Mouse (Mus musculus) embryonic facial prominence, embryonic 10.5 days (tissue): ENCODE measurements around the gene Josd1. TPM values are rescaled to one million over a fixed set of nuclear protein-coding genes. Genes with fewer than 3 reads are reported as not detected.

Experiments
- DNase-seq: peaks from one replicate; pipeline ENCODE4 v3.0.0-alpha.2; 2017; ENCODE audit warnings: low spot score
- H3K27ac ChIP-seq: fragments of 300-500 bp; sonication (generic); replicated peaks from 2 replicates; pipeline ENCODE4 v1.5.1; 2016; ENCODE audit warnings: mild to moderate bottlenecking
- H3K27me3 ChIP-seq: fragments of 300-500 bp; sonication (generic); replicated peaks from 2 replicates; pipeline ENCODE4 v1.6.1; 2016; ENCODE audit warnings: low read depth, mild to moderate bottlenecking; ENCODE audit not compliant: poor library complexity, severe bottlenecking
- H3K36me3 ChIP-seq: fragments of 300-500 bp; sonication (generic); replicated peaks from 2 replicates; pipeline ENCODE4 v1.6.1; 2016; ENCODE audit warnings: mild to moderate bottlenecking, moderate library complexity
- H3K4me1 ChIP-seq: fragments of 300-500 bp; sonication (generic); 2 replicates; pipeline ENCODE4 v1.6.1; 2016
- H3K4me3 ChIP-seq: fragments of 300-500 bp; sonication (generic); 2 replicates; pipeline ENCODE4 v1.5.1; 2016; ENCODE audit warnings: mild to moderate bottlenecking, moderate library complexity
- H3K9me3 ChIP-seq: fragments of 300-500 bp; sonication (generic); 2 replicates; pipeline ENCODE4 v1.6.1; 2016; ENCODE audit warnings: mild to moderate bottlenecking
- WGBS: fragments of 180-500 bp; shearing (Covaris S2); methylation state at CpG from one replicate; pipeline ENCODE4 v1.1.7; 2016; 5-methylcytosine and 5-hydroxymethylcytosine counted together
- polyA plus RNA-seq: library from polyadenylated mRNA; unstranded; fragments of >200 nt; fragmentation: Nextera tagmentation; extraction: Ambion mirVana; gene quantifications from 2 replicates; pipeline ENCODE4 v1.2.1, GENCODE M21; 2016

Gene Josd1
- polyA plus RNA-seq, 1 experiment from 2014 or later, result 23.9 TPM

- DNase-seq, result no peak
- 93% methylated on average over 7 of the region's 7 CpGs for whole genome bisulfite sequencing
These were observed 27.9 kb upstream of the Josd1 start for GRCm38 (mm10) chr15:79715646-79716045.

GRCm38 (mm10) chr15:79708229-79708822, 20.6 kb upstream of the Josd1 start:
- no peak overlapping the region for H3K4me3 ChIP-seq
- no peak overlapping the region for H3K27ac ChIP-seq
- H3K36me3 ChIP-seq, result peaks cover 74% of the 10 kb centered on the region
- 91% methylated on average over 5 of the region's 5 CpGs for whole genome bisulfite sequencing
- no peaks in the 10 kb centered on the region for H3K4me1 ChIP-seq
- H3K9me3 ChIP-seq, result no peaks in the 10 kb centered on the region
- no peaks in the 10 kb centered on the region for H3K27me3 ChIP-seq
- DNase-seq, result no peak

More at GRCm38 (mm10) chr15:79715646-79716045, 27.9 kb upstream of the Josd1 start:
- no peak overlapping the region for H3K4me3 ChIP-seq
- H3K4me1 ChIP-seq, result peaks cover 2% of the 10 kb centered on the region; the same call in 1 of the 2 replicates
- H3K27me3 ChIP-seq, result no peaks in the 10 kb centered on the region
- no peaks in the 10 kb centered on the region for H3K9me3 ChIP-seq
- no peak overlapping the region for H3K27ac ChIP-seq
- peaks cover 100% of the 10 kb centered on the region for H3K36me3 ChIP-seq

GRCm38 (mm10) chr15:79706603-79707214, 19.0 kb upstream of the Josd1 start:
- peaks cover 58% of the 10 kb centered on the region for H3K36me3 ChIP-seq
- 89% methylated on average over 17 of the region's 17 CpGs for WGBS
- H3K9me3 ChIP-seq, result no peaks in the 10 kb centered on the region

GRCm38 (mm10) chr15:79697558-79698187, 10.0 kb upstream of the Josd1 start:
- Histone ChIP-seq H3K4me1 (peaks cover 26% of the 10 kb centered on the region), H3K27ac (no peak overlapping the region), H3K4me3 (no peak overlapping the region), H3K27me3 (no peaks in the 10 kb centered on the region), H3K9me3 (no peaks in the 10 kb centered on the region), H3K36me3 (peaks cover 51% of the 10 kb centered on the region)
- WGBS, result 85% methylated on average over 9 of the region's 9 CpGs
- DNase-seq, result no peak

More at GRCm38 (mm10) chr15:79706603-79707214, 19.0 kb upstream of the Josd1 start:
- no peak for DNase-seq
- Histone ChIP-seq H3K27ac (no peak overlapping the region), H3K27me3 (no peaks in the 10 kb centered on the region), H3K4me3 (no peak overlapping the region), H3K4me1 (no peaks in the 10 kb centered on the region)

- Histone ChIP-seq H3K4me1 (peaks cover 33% of the 10 kb centered on the region), H3K27ac (no peak overlapping the region), H3K36me3 (peaks cover 51% of the 10 kb centered on the region), H3K9me3 (no peaks in the 10 kb centered on the region), H3K27me3 (no peaks in the 10 kb centered on the region), H3K4me3 (no peak overlapping the region)
- 88% methylated on average over 6 of the region's 6 CpGs for WGBS
- DNase-seq, result no peak
These were observed 9.3 kb upstream of the Josd1 start for GRCm38 (mm10) chr15:79697011-79697410.

GRCm38 (mm10) chr15:79696508-79696907, 8.8 kb upstream of the Josd1 start:
- H3K36me3 ChIP-seq, result peaks cover 51% of the 10 kb centered on the region
- 94% methylated on average over 2 of the region's 2 CpGs for WGBS
- no peaks in the 10 kb centered on the region for H3K27me3 ChIP-seq

GRCm38 (mm10) chr15:79695516-79695915, 7.8 kb upstream of the Josd1 start:
- Histone ChIP-seq H3K36me3 (peaks cover 51% of the 10 kb centered on the region), H3K27ac (no peak overlapping the region), H3K9me3 (no peaks in the 10 kb centered on the region), H3K4me1 (peaks cover 44% of the 10 kb centered on the region), H3K27me3 (no peaks in the 10 kb centered on the region), H3K4me3 (no peak overlapping the region)
- no peak for DNase-seq
- WGBS, result 70% methylated on average over 3 of the region's 3 CpGs

More at GRCm38 (mm10) chr15:79696508-79696907, 8.8 kb upstream of the Josd1 start:
- no peaks in the 10 kb centered on the region for H3K9me3 ChIP-seq
- peaks cover 38% of the 10 kb centered on the region for H3K4me1 ChIP-seq
- no peak for DNase-seq
- H3K27ac ChIP-seq, result no peak overlapping the region
- H3K4me3 ChIP-seq, result no peak overlapping the region

- H3K4me3 ChIP-seq, result 0 out of 2 replicates have a peak overlapping the region, but pooled peaks have one; percentile 21
- H3K4me1 ChIP-seq, result peaks cover 50% of the 10 kb centered on the region
- 90% methylated on average over 4 of the region's 4 CpGs for WGBS
- no peak for DNase-seq
- H3K9me3 ChIP-seq, result no peaks in the 10 kb centered on the region
- peaks cover 50% of the 10 kb centered on the region for H3K36me3 ChIP-seq
- H3K27me3 ChIP-seq, result no peaks in the 10 kb centered on the region
- H3K27ac ChIP-seq, result no peak overlapping the region
These were observed 6.8 kb upstream of the Josd1 start for GRCm38 (mm10) chr15:79694512-79694911.

GRCm38 (mm10) chr15:79693740-79694139, 6.0 kb upstream of the Josd1 start:
- WGBS, result 84% methylated on average over 11 of the region's 11 CpGs
- peak overlapping the region; percentile 21; the same call in 1 of the 2 replicates for H3K4me3 ChIP-seq
- H3K27ac ChIP-seq, result no peak overlapping the region

GRCm38 (mm10) chr15:79692334-79692733, 4.6 kb upstream of the Josd1 start:
- DNase-seq, result no peak
- no peaks in the 10 kb centered on the region for H3K9me3 ChIP-seq
- H3K4me1 ChIP-seq, result peaks cover 55% of the 10 kb centered on the region
- peaks cover 36% of the 10 kb centered on the region for H3K36me3 ChIP-seq
- peak overlapping the region; percentile 97; the same call in 1 of the 2 replicates for H3K4me3 ChIP-seq
- H3K27ac ChIP-seq, result no peak overlapping the region
- no peaks in the 10 kb centered on the region for H3K27me3 ChIP-seq
- WGBS, result 92% methylated on average over 5 of the region's 5 CpGs

More at GRCm38 (mm10) chr15:79693740-79694139, 6.0 kb upstream of the Josd1 start:
- peaks cover 44% of the 10 kb centered on the region for H3K36me3 ChIP-seq
- no peaks in the 10 kb centered on the region for H3K27me3 ChIP-seq
- no peaks in the 10 kb centered on the region for H3K9me3 ChIP-seq
- peaks cover 56% of the 10 kb centered on the region for H3K4me1 ChIP-seq
- DNase-seq, result no peak

- WGBS, result under 1% methylated on average over 53 of the region's 53 CpGs
These were observed 3.3 kb upstream of the Josd1 start for GRCm38 (mm10) chr15:79691023-79691508.

GRCm38 (mm10) chr15:79690426-79691022, 2.8 kb upstream of the Josd1 start, which contains the start of gene Gtpbp1:
Gene Gtpbp1 (plus strand): TSS chr15:79690845.
- peak within 1 kb of the TSS; percentile 94 for H3K27ac ChIP-seq
- H3K27me3 ChIP-seq, result no peaks in the 10 kb centered on the region
- DNase-seq, result peak; percentile 96
- peaks cover 20% of the 10 kb centered on the region for H3K36me3 ChIP-seq
- peaks cover 59% of the 10 kb centered on the region for H3K4me1 ChIP-seq
- H3K9me3 ChIP-seq, result no peaks in the 10 kb centered on the region
- WGBS, result under 1% methylated on average over 45 of the region's 45 CpGs
- H3K4me3 ChIP-seq, result peak within 1 kb of the TSS; percentile 97

More at GRCm38 (mm10) chr15:79691023-79691508, 3.3 kb upstream of the Josd1 start:
- Histone ChIP-seq H3K4me3 (peak overlapping the region; percentile 97), H3K9me3 (no peaks in the 10 kb centered on the region), H3K27me3 (no peaks in the 10 kb centered on the region), H3K36me3 (peaks cover 24% of the 10 kb centered on the region), H3K4me1 (peaks cover 53% of the 10 kb centered on the region), H3K27ac (peak overlapping the region; percentile 94)
- DNase-seq, result no peak
